Mouse (Mus musculus) embryonic facial prominence, embryonic 10.5 days (tissue): Measurements from ENCODE around the gene Tbc1d2. TPM values are rescaled to one million over a fixed set of nuclear protein-coding genes. Genes with fewer than 3 reads are reported as not detected.
A peak's percentile ranks its signal among the peaks of the same experiment; 100 is the strongest.

Source experiments
- DNase-seq: peaks from one replicate; pipeline ENCODE4 v3.0.0-alpha.2; 2017; ENCODE audit warnings: low spot score
- H3K27ac ChIP-seq: fragments of 300-500 bp; sonication (generic); replicated peaks from 2 replicates; pipeline ENCODE4 v1.5.1; 2016; ENCODE audit warnings: mild to moderate bottlenecking
- H3K27me3 ChIP-seq: fragments of 300-500 bp; sonication (generic); replicated peaks from 2 replicates; pipeline ENCODE4 v1.6.1; 2016; ENCODE audit warnings: low read depth, mild to moderate bottlenecking; ENCODE audit not compliant: poor library complexity, severe bottlenecking
- H3K36me3 ChIP-seq: fragments of 300-500 bp; sonication (generic); replicated peaks from 2 replicates; pipeline ENCODE4 v1.6.1; 2016; ENCODE audit warnings: mild to moderate bottlenecking, moderate library complexity
- H3K4me1 ChIP-seq: fragments of 300-500 bp; sonication (generic); 2 replicates; pipeline ENCODE4 v1.6.1; 2016
- H3K4me3 ChIP-seq: fragments of 300-500 bp; sonication (generic); 2 replicates; pipeline ENCODE4 v1.5.1; 2016; ENCODE audit warnings: mild to moderate bottlenecking, moderate library complexity
- H3K9me3 ChIP-seq: fragments of 300-500 bp; sonication (generic); 2 replicates; pipeline ENCODE4 v1.6.1; 2016; ENCODE audit warnings: mild to moderate bottlenecking
- WGBS: fragments of 180-500 bp; shearing (Covaris S2); methylation state at CpG from one replicate; pipeline ENCODE4 v1.1.7; 2016; 5-methylcytosine and 5-hydroxymethylcytosine counted together
- polyA plus RNA-seq: library from polyadenylated mRNA; unstranded; fragments of >200 nt; fragmentation: Nextera tagmentation; extraction: Ambion mirVana; gene quantifications from 2 replicates; pipeline ENCODE4 v1.2.1, GENCODE M21; 2016

Gene Tbc1d2
- polyA plus RNA-seq = 2.3 TPM in 2 replicates

GRCm38 (mm10) chr4:46650086-46650753 is at the start of gene Tbc1d2:
TSS of gene Tbc1d2 (minus strand) at chr4:46650209.
- Histone ChIP-seq H3K9me3 (no peaks in the 10 kb centered on the region), H3K4me3 (peak within 1 kb of the TSS; percentile 69), H3K27me3 (peaks cover 53% of the 10 kb centered on the region), H3K36me3 (no peaks in the 10 kb centered on the region), H3K4me1 (peaks cover 15% of the 10 kb centered on the region), H3K27ac (peak within 1 kb of the TSS; percentile 93)
- under 1% methylated on average over 69 of the region's 69 CpGs for WGBS
- DNase-seq = peak; percentile 95

- no peaks in the 10 kb centered on the region for H3K27me3 ChIP-seq
- no peak overlapping the region for H3K4me3 ChIP-seq
- H3K27ac ChIP-seq = no peak overlapping the region
- WGBS = 83% methylated on average over 6 of the region's 6 CpGs
- H3K4me1 ChIP-seq = no peaks in the 10 kb centered on the region
- no peaks in the 10 kb centered on the region for H3K36me3 ChIP-seq
- no peak for DNase-seq
- H3K9me3 ChIP-seq = no peaks in the 10 kb centered on the region
Observed at GRCm38 (mm10) chr4:46696467-46696866, 46.5 kb upstream of the Tbc1d2 start.

GRCm38 (mm10) chr4:46690565-46690964 is 40.6 kb upstream of the Tbc1d2 start:
- H3K4me3 ChIP-seq = no peak overlapping the region

GRCm38 (mm10) chr4:46690023-46690420 is 40.0 kb upstream of the Tbc1d2 start:
- no peak overlapping the region for H3K4me3 ChIP-seq
- no peaks in the 10 kb centered on the region for H3K9me3 ChIP-seq
- WGBS = 89% methylated on average over 8 of the region's 8 CpGs
- 0 out of 2 replicates have a peak, but pooled peaks cover 9% of the 10 kb centered on the region for H3K27me3 ChIP-seq
- no peak overlapping the region for H3K27ac ChIP-seq
- no peak for DNase-seq
- no peaks in the 10 kb centered on the region for H3K36me3 ChIP-seq
- H3K4me1 ChIP-seq = no peaks in the 10 kb centered on the region

More at GRCm38 (mm10) chr4:46690565-46690964, 40.6 kb upstream of the Tbc1d2 start:
- 89% methylated on average over 8 of the region's 8 CpGs for WGBS
- no peaks in the 10 kb centered on the region for H3K4me1 ChIP-seq
- 0 out of 2 replicates have a peak, but pooled peaks cover 9% of the 10 kb centered on the region for H3K27me3 ChIP-seq
- DNase-seq = no peak
- H3K36me3 ChIP-seq = no peaks in the 10 kb centered on the region
- no peaks in the 10 kb centered on the region for H3K9me3 ChIP-seq
- no peak overlapping the region for H3K27ac ChIP-seq

GRCm38 (mm10) chr4:46689397-46690022 is 39.5 kb upstream of the Tbc1d2 start:
- Histone ChIP-seq H3K36me3 (no peaks in the 10 kb centered on the region), H3K9me3 (no peaks in the 10 kb centered on the region), H3K4me3 (no peak overlapping the region), H3K4me1 (no peaks in the 10 kb centered on the region), H3K27ac (no peak overlapping the region), H3K27me3 (0 out of 2 replicates have a peak, but pooled peaks cover 9% of the 10 kb centered on the region)
- peak; percentile 76 for DNase-seq
- 46% methylated on average over 15 of the region's 15 CpGs for WGBS

GRCm38 (mm10) chr4:46688213-46688832 is 38.3 kb upstream of the Tbc1d2 start:
- H3K27ac ChIP-seq = no peak overlapping the region
- no peak for DNase-seq
- H3K4me3 ChIP-seq = no peak overlapping the region
- no peaks in the 10 kb centered on the region for H3K9me3 ChIP-seq
- no peaks in the 10 kb centered on the region for H3K36me3 ChIP-seq
- WGBS = 81% methylated on average over 14 of the region's 14 CpGs
- no peaks in the 10 kb centered on the region for H3K4me1 ChIP-seq
- 0 out of 2 replicates have a peak, but pooled peaks cover 9% of the 10 kb centered on the region for H3K27me3 ChIP-seq

- WGBS = 75% methylated on average over 6 of the region's 6 CpGs
- Histone ChIP-seq H3K9me3 (no peaks in the 10 kb centered on the region), H3K4me1 (no peaks in the 10 kb centered on the region), H3K27me3 (no peaks in the 10 kb centered on the region), H3K4me3 (no peak overlapping the region), H3K36me3 (no peaks in the 10 kb centered on the region), H3K27ac (no peak overlapping the region)
- no peak for DNase-seq
Observed at GRCm38 (mm10) chr4:46684160-46684559, 34.2 kb upstream of the Tbc1d2 start.

- no peaks in the 10 kb centered on the region for H3K4me1 ChIP-seq
- 79% methylated on average over 3 of the region's 3 CpGs for WGBS
- H3K36me3 ChIP-seq = no peaks in the 10 kb centered on the region
- no peak for DNase-seq
- no peak overlapping the region for H3K27ac ChIP-seq
- H3K27me3 ChIP-seq = no peaks in the 10 kb centered on the region; the same call in 1 of the 2 replicates
- no peaks in the 10 kb centered on the region for H3K9me3 ChIP-seq
- H3K4me3 ChIP-seq = no peak overlapping the region
Observed at GRCm38 (mm10) chr4:46676646-46677045, 26.6 kb upstream of the Tbc1d2 start.

GRCm38 (mm10) chr4:46675992-46676391 is 26.0 kb upstream of the Tbc1d2 start:
- DNase-seq = no peak
- H3K4me1 ChIP-seq = no peaks in the 10 kb centered on the region
- H3K27ac ChIP-seq = no peak overlapping the region
- no peaks in the 10 kb centered on the region for H3K36me3 ChIP-seq
- no peaks in the 10 kb centered on the region; the same call in 1 of the 2 replicates for H3K27me3 ChIP-seq
- 58% methylated on average over 4 of the region's 4 CpGs for WGBS
- H3K4me3 ChIP-seq = no peak overlapping the region
- no peaks in the 10 kb centered on the region for H3K9me3 ChIP-seq

- 73% methylated on average over 11 of the region's 11 CpGs for WGBS
- Histone ChIP-seq H3K27me3 (no peaks in the 10 kb centered on the region; the same call in 1 of the 2 replicates), H3K9me3 (no peaks in the 10 kb centered on the region), H3K4me3 (no peak overlapping the region), H3K27ac (no peak overlapping the region), H3K36me3 (no peaks in the 10 kb centered on the region), H3K4me1 (0 out of 2 replicates have a peak, but pooled peaks cover under 1% of the 10 kb centered on the region)
- no peak for DNase-seq
Observed at GRCm38 (mm10) chr4:46675272-46675785, 25.3 kb upstream of the Tbc1d2 start.

GRCm38 (mm10) chr4:46668620-46669019 is 18.6 kb upstream of the Tbc1d2 start:
- WGBS = 81% methylated on average over 11 of the region's 11 CpGs
- Histone ChIP-seq H3K27me3 (no peaks in the 10 kb centered on the region), H3K27ac (no peak overlapping the region), H3K9me3 (no peaks in the 10 kb centered on the region), H3K4me3 (no peak overlapping the region), H3K4me1 (peaks cover 38% of the 10 kb centered on the region), H3K36me3 (no peaks in the 10 kb centered on the region)
- no peak for DNase-seq

- H3K36me3 ChIP-seq = no peaks in the 10 kb centered on the region
- no peak for DNase-seq
- no peaks in the 10 kb centered on the region for H3K27me3 ChIP-seq
- H3K4me1 ChIP-seq = peaks cover 45% of the 10 kb centered on the region
- H3K4me3 ChIP-seq = no peak overlapping the region
- no peaks in the 10 kb centered on the region for H3K9me3 ChIP-seq
- 54% methylated on average over 5 of the region's 5 CpGs for WGBS
- no peak overlapping the region for H3K27ac ChIP-seq
Observed at GRCm38 (mm10) chr4:46666420-46666819, 16.4 kb upstream of the Tbc1d2 start.
